Mouse (Mus musculus) embryonic fibroblast, embryonic 13.5 days (primary cell): ENCODE data around the gene Dmbx1.

Source experiments
- CTCF ChIP-seq: IDR thresholded peaks from 2 replicates; pipeline ENCODE4 v1.5.1; 2011; ENCODE audit warnings: mild to moderate bottlenecking, control low read depth, low read length, moderate library complexity, borderline replicate concordance; ENCODE audit not compliant: insufficient read depth
- POLR2A ChIP-seq: IDR thresholded peaks from 2 replicates; pipeline ENCODE4 v1.6.1; 2011; ENCODE audit warnings: low read depth, mild to moderate bottlenecking, control low read depth, low read length, moderate library complexity

DNA sequence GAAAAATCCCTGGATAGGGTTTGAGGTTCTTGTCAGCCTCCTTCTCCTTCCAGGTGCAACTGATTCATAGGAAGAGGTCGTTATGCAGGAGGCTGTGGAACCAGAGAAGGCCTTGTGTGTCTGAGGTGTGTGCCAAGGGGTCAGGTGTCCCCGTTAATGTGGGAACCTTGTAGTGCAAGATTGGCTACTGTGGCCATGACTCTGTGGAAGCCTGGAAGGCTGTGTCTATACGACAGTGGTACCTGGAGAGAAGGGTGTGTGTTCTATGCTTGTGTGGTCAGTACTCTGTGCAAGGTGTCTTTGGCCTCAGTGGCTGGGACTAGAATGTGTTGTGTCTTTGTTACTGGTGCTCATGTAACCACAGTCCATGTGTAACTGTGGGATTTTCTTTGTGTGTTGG, 955 bp upstream of the Dmbx1 start:
- no peak for TF ChIP-seq CTCF
- no peak for TF ChIP-seq POLR2A
